Mouse (Mus musculus): ENCODE measurements around the gene Tprg. TPM values are rescaled to one million over a fixed set of nuclear protein-coding genes. Genes with fewer than 3 reads are reported as not detected.

Tprg gene
- total and polyA plus RNA-seq, 3 experiments: 0.22 TPM; not detected in 2

GRCm38 (mm10) chr16:25411307-25411706 is 124.7 kb downstream of the Tprg start:
- TF ChIP-seq TAL1 (conservative IDR thresholded peaks at IDR 0.05; ENCODE audit: low read depth, low read length) (no peak), CTCF (IDR thresholded peaks at IDR 0.05; ENCODE audit: low read depth, low read length) (no peak), GATA2 (IDR thresholded peaks at IDR 0.05; ENCODE audit: borderline replicate concordance, low read depth, low read length) (no peak), POLR2AphosphoS5 (IDR thresholded peaks at IDR 0.05; ENCODE audit: insufficient replicate concordance, low read depth, low read length) (no peak), GATA1 (IDR thresholded peaks at IDR 0.05; ENCODE audit: borderline replicate concordance, low read length) (no peak)
- Histone ChIP-seq H3K27me3 (ENCODE audit: insufficient read depth, low read length) (no peaks in the 10 kb centered on the region), H3K36me3 (replicated peaks) (no peaks in the 10 kb centered on the region), H3K4me3 (ENCODE audit: low read depth, low read length) (no peak overlapping the region), H3K9me3 (replicated peaks) (no peaks in the 10 kb centered on the region), H3K4me1 (ENCODE audit: insufficient read depth, low read depth, low read length) (no peaks in the 10 kb centered on the region)
- DNase-seq (ENCODE audit: low spot score): no peak
- ATAC-seq (ENCODE audit: extremely low read depth, insufficient number of reproducible peaks, low FRiP score, poor library complexity, severe bottlenecking): no peak

GRCm38 (mm10) chr16:25413885-25414284 is 127.3 kb downstream of the Tprg start:
- DNase-seq (ENCODE audit: low spot score): no peak
- H3K36me3 ChIP-seq (replicated peaks): no peaks in the 10 kb centered on the region

GRCm38 (mm10) chr16:25415186-25415585 is 128.6 kb downstream of the Tprg start:
- H3K36me3 ChIP-seq (replicated peaks): no peaks in the 10 kb centered on the region
- no peak for ATAC-seq (ENCODE audit: extremely low read depth, insufficient number of reproducible peaks, low FRiP score, poor library complexity, severe bottlenecking)

More at GRCm38 (mm10) chr16:25413885-25414284, 127.3 kb downstream of the Tprg start:
- Histone ChIP-seq H3K9me3 (replicated peaks) (no peaks in the 10 kb centered on the region), H3K27me3 (ENCODE audit: insufficient read depth, low read length) (no peaks in the 10 kb centered on the region), H3K4me3 (ENCODE audit: low read depth, low read length) (no peak overlapping the region), H3K4me1 (ENCODE audit: insufficient read depth, low read depth, low read length) (no peaks in the 10 kb centered on the region)
- no peak for TF ChIP-seq GATA2 (IDR thresholded peaks at IDR 0.05; ENCODE audit: borderline replicate concordance, low read depth, low read length)
- TF ChIP-seq TAL1 (conservative IDR thresholded peaks at IDR 0.05; ENCODE audit: low read depth, low read length): no peak
- TF ChIP-seq CTCF (IDR thresholded peaks at IDR 0.05; ENCODE audit: low read depth, low read length): no peak
- TF ChIP-seq POLR2AphosphoS5 (IDR thresholded peaks at IDR 0.05; ENCODE audit: insufficient replicate concordance, low read depth, low read length): no peak
- no peak for TF ChIP-seq GATA1 (IDR thresholded peaks at IDR 0.05; ENCODE audit: borderline replicate concordance, low read length)
- no peak for ATAC-seq (ENCODE audit: extremely low read depth, insufficient number of reproducible peaks, low FRiP score, poor library complexity, severe bottlenecking)

GRCm38 (mm10) chr16:25417875-25418630 is 131.4 kb downstream of the Tprg start:
- no peak overlapping the region for H3K4me3 ChIP-seq (ENCODE audit: low read depth, low read length)
- DNase-seq (ENCODE audit: low spot score) (no peak), ATAC-seq (ENCODE audit: extremely low read depth, insufficient number of reproducible peaks, low FRiP score, poor library complexity, severe bottlenecking) (no peak)
- no peaks in the 10 kb centered on the region for H3K9me3 ChIP-seq (replicated peaks)
- no peaks in the 10 kb centered on the region for H3K36me3 ChIP-seq (replicated peaks)
- H3K27me3 ChIP-seq (ENCODE audit: insufficient read depth, low read length): no peaks in the 10 kb centered on the region
- no peak for TF ChIP-seq TAL1 (conservative IDR thresholded peaks at IDR 0.05; ENCODE audit: low read depth, low read length)
- TF ChIP-seq GATA2 (IDR thresholded peaks at IDR 0.05; ENCODE audit: borderline replicate concordance, low read depth, low read length): no peak
- TF ChIP-seq CTCF (IDR thresholded peaks at IDR 0.05; ENCODE audit: low read depth, low read length): no peak
- TF ChIP-seq GATA1 (IDR thresholded peaks at IDR 0.05; ENCODE audit: borderline replicate concordance, low read length): no peak
- TF ChIP-seq POLR2AphosphoS5 (IDR thresholded peaks at IDR 0.05; ENCODE audit: insufficient replicate concordance, low read depth, low read length): no peak
- H3K4me1 ChIP-seq (ENCODE audit: insufficient read depth, low read depth, low read length): no peaks in the 10 kb centered on the region

More at GRCm38 (mm10) chr16:25415186-25415585, 128.6 kb downstream of the Tprg start:
- TF ChIP-seq GATA1 (IDR thresholded peaks at IDR 0.05; ENCODE audit: borderline replicate concordance, low read length) (no peak), GATA2 (IDR thresholded peaks at IDR 0.05; ENCODE audit: borderline replicate concordance, low read depth, low read length) (no peak), POLR2AphosphoS5 (IDR thresholded peaks at IDR 0.05; ENCODE audit: insufficient replicate concordance, low read depth, low read length) (no peak), CTCF (IDR thresholded peaks at IDR 0.05; ENCODE audit: low read depth, low read length) (no peak), TAL1 (conservative IDR thresholded peaks at IDR 0.05; ENCODE audit: low read depth, low read length) (no peak)
- H3K4me3 ChIP-seq (ENCODE audit: low read depth, low read length): no peak overlapping the region
- no peaks in the 10 kb centered on the region for H3K9me3 ChIP-seq (replicated peaks)
- no peaks in the 10 kb centered on the region for H3K4me1 ChIP-seq (ENCODE audit: insufficient read depth, low read depth, low read length)
- no peaks in the 10 kb centered on the region for H3K27me3 ChIP-seq (ENCODE audit: insufficient read depth, low read length)
- DNase-seq (ENCODE audit: low spot score): no peak

GRCm38 (mm10) chr16:25422997-25423396 is 136.4 kb downstream of the Tprg start:
- DNase-seq (ENCODE audit: low spot score): no peak
- TF ChIP-seq POLR2AphosphoS5 (IDR thresholded peaks at IDR 0.05; ENCODE audit: insufficient replicate concordance, low read depth, low read length) (no peak), TAL1 (conservative IDR thresholded peaks at IDR 0.05; ENCODE audit: low read depth, low read length) (no peak), CTCF (IDR thresholded peaks at IDR 0.05; ENCODE audit: low read depth, low read length) (no peak), GATA1 (IDR thresholded peaks at IDR 0.05; ENCODE audit: borderline replicate concordance, low read length) (no peak), GATA2 (IDR thresholded peaks at IDR 0.05; ENCODE audit: borderline replicate concordance, low read depth, low read length) (no peak)
- no peak for ATAC-seq (ENCODE audit: extremely low read depth, insufficient number of reproducible peaks, low FRiP score, poor library complexity, severe bottlenecking)

GRCm38 (mm10) chr16:25424001-25424400 is 137.4 kb downstream of the Tprg start:
- no peak for TF ChIP-seq GATA1 (IDR thresholded peaks at IDR 0.05; ENCODE audit: borderline replicate concordance, low read length)
- Histone ChIP-seq H3K4me3 (ENCODE audit: low read depth, low read length) (no peak overlapping the region), H3K9me3 (replicated peaks) (no peaks in the 10 kb centered on the region), H3K4me1 (ENCODE audit: insufficient read depth, low read depth, low read length) (no peaks in the 10 kb centered on the region), H3K27me3 (ENCODE audit: insufficient read depth, low read length) (no peaks in the 10 kb centered on the region), H3K36me3 (replicated peaks) (no peaks in the 10 kb centered on the region)
- DNase-seq (ENCODE audit: low spot score): no peak
- ATAC-seq (ENCODE audit: extremely low read depth, insufficient number of reproducible peaks, low FRiP score, poor library complexity, severe bottlenecking): no peak

More at GRCm38 (mm10) chr16:25422997-25423396, 136.4 kb downstream of the Tprg start:
- Histone ChIP-seq H3K4me1 (ENCODE audit: insufficient read depth, low read depth, low read length) (no peaks in the 10 kb centered on the region), H3K4me3 (ENCODE audit: low read depth, low read length) (no peak overlapping the region), H3K36me3 (replicated peaks) (no peaks in the 10 kb centered on the region), H3K27me3 (ENCODE audit: insufficient read depth, low read length) (no peaks in the 10 kb centered on the region), H3K9me3 (replicated peaks) (no peaks in the 10 kb centered on the region)

All from G1E (cell line).